Mouse (Mus musculus): ENCODE data around the gene Capsl.

DNA sequence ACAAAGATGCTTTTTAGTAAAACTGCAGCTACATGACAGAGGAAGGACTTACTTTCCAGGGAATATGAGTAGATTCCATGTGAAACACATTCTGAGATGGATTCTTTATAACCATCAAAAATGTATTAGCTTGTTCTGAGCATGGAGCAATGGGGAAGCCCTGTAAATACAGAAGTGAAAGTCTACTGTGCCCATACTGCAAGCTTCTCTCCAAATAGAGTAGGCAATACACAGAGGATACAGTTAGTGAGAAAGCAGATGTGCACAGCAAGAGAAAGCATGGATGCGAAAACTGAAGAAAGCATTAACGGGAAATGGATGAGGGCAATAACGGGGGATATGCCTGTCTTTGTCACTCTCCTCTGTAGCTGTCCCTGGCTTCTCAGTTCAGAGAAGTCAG is 6.0 kb upstream of the Capsl start:
- TF ChIP-seq CTCF (IDR thresholded peaks at IDR 0.05; ENCODE audit: low read depth, low read length) = no peak
- no peak for TF ChIP-seq POLR2A (IDR thresholded peaks at IDR 0.05; ENCODE audit: borderline replicate concordance, low read depth, low read length)
